Mouse (Mus musculus) urinary bladder, adult 18-20 months (tissue): ENCODE results near the gene 9530068E07Rik.
"Not testable (repeated sequence)": the region's sequence is repeated elsewhere in the genome, so short reads cannot be mapped to it uniquely, and the experiment has no call there.

Source experiments
- DNase-seq, 2 experiments: peaks; one replicate each; pipeline ENCODE4 v3.0.0; 2022; ENCODE audit warnings: low spot score in 2 of 2, mixed read lengths in 2 of 2

Gene 9530068E07Rik

GRCm38 (mm10) chr11:52373841-52374240, 22.4 kb upstream of the 9530068E07Rik start:
- no peak for DNase-seq

GRCm38 (mm10) chr11:52374340-52374739, 21.9 kb upstream of the 9530068E07Rik start:
- peak; percentile 40 to 43 for DNase-seq

- no peak for DNase-seq
Observed at GRCm38 (mm10) chr11:52377579-52377978, 18.6 kb upstream of the 9530068E07Rik start.

GRCm38 (mm10) chr11:52379241-52379640, 17.0 kb upstream of the 9530068E07Rik start:
- DNase-seq: no peak

GRCm38 (mm10) chr11:52383741-52384140, 12.5 kb upstream of the 9530068E07Rik start:
- DNase-seq: no peak

- no peak for DNase-seq
Observed at GRCm38 (mm10) chr11:52384667-52385066, 11.6 kb upstream of the 9530068E07Rik start.

- no peak for DNase-seq
Observed at GRCm38 (mm10) chr11:52386892-52387291, 9.3 kb upstream of the 9530068E07Rik start.

- DNase-seq: no peak
Observed at GRCm38 (mm10) chr11:52388150-52388549, 8.1 kb upstream of the 9530068E07Rik start.

- not testable (repeated sequence) for DNase-seq
Observed at GRCm38 (mm10) chr11:52388979-52389378, 7.2 kb upstream of the 9530068E07Rik start.

GRCm38 (mm10) chr11:52389933-52390332, 6.3 kb upstream of the 9530068E07Rik start:
- no peak for DNase-seq

GRCm38 (mm10) chr11:52394494-52394893, 1.7 kb upstream of the 9530068E07Rik start:
- DNase-seq: no peak

GRCm38 (mm10) chr11:52395343-52395742, 885 bp upstream of the 9530068E07Rik start:
- DNase-seq: no peak

GRCm38 (mm10) chr11:52396597-52397188, 465 bp downstream of the 9530068E07Rik start:
- no peak for DNase-seq

GRCm38 (mm10) chr11:52397385-52397987, 1.3 kb downstream of the 9530068E07Rik start:
- DNase-seq: no peak

GRCm38 (mm10) chr11:52401476-52401875, 5.2 kb downstream of the 9530068E07Rik start:
- DNase-seq: no peak

- no peak for DNase-seq
Observed at GRCm38 (mm10) chr11:52402566-52402965, 6.3 kb downstream of the 9530068E07Rik start.

- DNase-seq: no peak
Observed at GRCm38 (mm10) chr11:52404209-52404608, 8.0 kb downstream of the 9530068E07Rik start.

- no peak for DNase-seq
Observed at GRCm38 (mm10) chr11:52405196-52405688, 9.0 kb downstream of the 9530068E07Rik start.

- DNase-seq: no peak
Observed at GRCm38 (mm10) chr11:52409316-52409715, 13.1 kb downstream of the 9530068E07Rik start.

- peak in 1 of 2 experiments; percentile 6 for DNase-seq
Observed at GRCm38 (mm10) chr11:52418358-52418757, 22.1 kb downstream of the 9530068E07Rik start.

- DNase-seq: no peak
Observed at GRCm38 (mm10) chr11:52419246-52419645, 23.0 kb downstream of the 9530068E07Rik start.

GRCm38 (mm10) chr11:52419861-52420260, 23.6 kb downstream of the 9530068E07Rik start:
- DNase-seq: no peak

GRCm38 (mm10) chr11:52420296-52421052, 24.2 kb downstream of the 9530068E07Rik start:
- no peak for DNase-seq
